Mouse (Mus musculus) right cerebral cortex, postnatal 36 days (tissue): ENCODE measurements at regions not wholly inside any gene's neighbourhood (a gene's known extent, or its start where the extent isn't known, plus 50 kb on each side); places are given as distances from the start of the nearest gene placed in this dataset.

Experiments
- DNase-seq, 2 experiments: peaks; one replicate each; pipeline ENCODE4 v3.0.0; 2022; ENCODE audit warnings: low spot score in 2 of 2, mixed read lengths in 1 of 2

DNA sequence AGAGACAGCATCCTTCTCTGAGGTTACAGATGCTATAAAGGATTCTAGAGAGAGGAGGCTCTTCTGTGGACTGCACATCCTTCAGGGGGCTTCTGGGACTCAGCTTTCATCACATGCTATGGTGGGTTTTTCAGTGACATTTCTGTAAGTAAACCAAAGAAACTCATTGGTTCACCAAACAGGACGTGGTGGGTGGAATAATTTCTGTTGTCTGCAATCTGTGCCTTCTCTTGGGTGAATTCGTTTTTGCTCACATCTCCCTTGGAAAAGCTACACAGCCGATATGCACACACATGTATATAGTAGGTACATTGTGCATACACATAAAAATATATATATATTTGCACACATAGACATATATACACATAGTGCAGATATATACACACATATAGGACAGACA is 110.2 kb downstream of the Chst1 start:
- no peak for DNase-seq

DNA sequence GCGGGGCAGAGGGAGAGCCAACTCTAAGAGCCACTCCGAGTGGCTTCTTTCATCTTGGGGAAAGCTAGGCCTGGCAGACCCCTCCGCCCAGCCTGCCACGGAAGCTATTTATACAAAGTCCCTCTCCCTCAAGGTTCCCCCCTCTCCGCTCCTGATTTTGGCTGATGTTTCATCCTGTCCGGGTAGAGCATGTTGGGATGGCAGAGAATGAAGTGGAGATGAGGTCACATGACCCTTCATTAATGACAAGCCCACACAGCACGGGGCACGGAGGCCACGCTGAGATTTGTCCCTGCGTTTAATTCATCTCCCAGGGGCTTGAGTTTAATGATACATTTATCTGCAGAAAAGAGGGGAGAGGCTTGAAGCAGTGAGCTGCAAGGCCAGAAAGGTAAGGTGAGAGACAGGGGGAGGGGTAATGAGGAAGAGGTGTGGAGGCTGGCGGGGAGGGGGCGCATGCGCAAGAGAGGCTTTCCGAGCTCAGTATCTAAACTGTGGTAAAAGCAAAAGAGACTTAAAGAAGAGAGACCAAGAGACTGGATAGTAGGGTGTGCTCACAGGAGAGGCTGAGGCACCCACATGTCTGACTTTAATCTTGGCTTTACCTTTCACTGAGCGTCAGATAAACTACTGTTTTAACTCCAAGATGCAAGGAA is 111.7 kb downstream of the Chst1 start:
- DNase-seq: no peak

DNA sequence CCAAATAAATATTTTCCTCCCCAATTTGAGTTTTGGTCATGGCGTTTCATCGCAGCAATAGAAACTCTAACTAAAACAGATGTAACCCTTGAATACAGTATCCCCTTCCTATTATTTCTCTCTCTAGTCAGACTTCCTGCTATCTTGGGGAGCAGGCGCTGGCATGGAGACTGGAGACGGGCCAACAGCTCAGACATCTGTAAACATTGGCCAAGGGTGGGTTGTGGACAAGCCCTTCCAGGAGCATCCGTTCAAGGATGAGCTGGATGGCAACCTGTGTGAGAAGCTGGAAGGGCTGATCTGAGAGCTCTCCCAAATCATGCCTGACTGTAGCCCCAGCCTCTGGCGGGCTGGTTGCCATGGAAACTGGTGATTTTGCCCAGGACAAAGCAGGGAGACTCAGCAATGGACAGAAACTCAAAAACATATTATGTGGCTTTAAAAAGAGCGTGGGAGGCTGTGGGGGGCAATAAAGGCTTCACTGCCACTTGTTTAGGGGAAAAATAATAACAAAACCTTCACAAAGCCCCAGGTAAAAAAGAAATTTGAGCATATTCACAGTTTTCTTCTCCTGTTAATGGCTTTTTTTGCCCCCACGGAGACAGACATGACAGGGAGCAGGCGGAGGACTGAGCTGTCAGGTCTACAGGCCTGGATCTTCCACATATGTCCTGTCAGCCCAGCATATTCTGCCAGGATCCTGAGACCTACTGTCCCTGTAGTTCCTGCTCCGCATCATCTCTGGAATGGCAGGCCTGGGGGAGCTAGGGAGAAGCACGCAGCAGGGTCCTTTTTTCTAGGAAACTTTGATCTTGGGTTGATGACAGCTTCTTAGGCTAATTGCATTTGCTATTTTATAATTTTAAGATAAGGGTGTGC is 113.0 kb downstream of the Chst1 start:
- DNase-seq: no peak

DNA sequence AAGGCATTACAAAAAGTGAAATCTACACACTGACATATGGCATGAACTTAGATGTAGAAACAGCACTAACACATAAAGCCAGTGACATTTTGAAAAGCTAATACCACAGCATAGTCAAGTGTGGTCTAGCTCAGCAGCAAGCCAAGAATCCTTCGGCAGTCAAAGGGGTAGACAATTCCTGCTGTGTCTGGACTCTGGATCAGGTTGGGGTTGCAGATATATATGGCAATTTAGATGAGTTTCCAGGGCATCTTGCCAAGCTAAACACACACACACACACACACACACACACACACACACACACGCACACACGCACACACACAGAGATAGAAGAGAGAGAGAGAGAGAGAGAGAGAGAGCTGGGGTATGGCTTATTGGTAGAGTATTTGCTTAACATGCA is 118.2 kb downstream of the Chst1 start:
- no peak for DNase-seq

DNA sequence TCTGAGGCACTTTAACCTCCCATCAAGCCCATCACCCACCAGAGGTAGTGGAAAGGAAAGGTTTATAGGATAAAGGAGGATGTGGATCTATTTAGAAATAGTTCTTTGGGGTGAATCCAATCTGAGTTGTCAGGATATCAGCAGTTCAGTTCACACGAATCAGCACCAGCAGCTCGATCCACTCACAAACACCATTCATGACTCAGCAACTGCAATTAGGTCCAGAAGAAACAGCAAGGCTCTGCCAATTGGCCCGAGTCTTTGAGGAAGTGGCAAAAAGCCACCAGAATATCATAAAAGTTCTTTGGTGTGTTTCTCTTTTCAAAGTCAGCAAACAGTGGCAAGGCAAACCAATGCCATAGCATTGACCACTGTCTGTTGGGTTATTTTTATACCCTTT is 122.4 kb downstream of the Chst1 start:
- no peak for DNase-seq

DNA sequence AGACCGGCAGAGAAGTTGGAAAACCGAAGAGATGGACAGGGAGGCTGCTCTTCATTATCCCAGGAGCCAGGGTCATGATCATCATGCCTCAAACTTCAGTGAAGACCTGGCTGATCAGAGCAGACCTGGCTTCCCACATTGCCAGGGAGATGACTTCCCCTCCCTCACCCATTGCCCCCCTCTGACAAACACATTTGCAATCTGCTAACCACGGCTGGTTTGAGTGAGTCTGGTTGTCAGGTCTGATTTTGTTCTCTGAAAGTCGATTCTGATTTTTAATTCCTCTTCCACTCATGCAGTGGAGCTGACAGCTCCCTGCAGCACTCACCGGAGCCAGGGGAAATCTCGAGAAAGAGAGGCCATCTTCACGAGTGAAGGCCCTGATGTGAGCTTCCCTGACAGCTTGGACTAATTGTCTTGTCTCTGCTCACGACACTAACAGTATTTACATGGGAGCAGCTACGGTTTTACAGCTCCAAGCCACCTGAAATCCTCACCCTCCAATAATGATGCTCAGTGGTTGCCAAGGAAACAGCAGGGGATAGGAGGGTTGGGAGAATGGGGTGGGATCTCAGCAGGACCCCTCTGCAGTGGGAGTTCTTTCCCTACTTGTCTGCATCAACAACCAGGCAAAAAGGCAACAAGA is 124.2 kb downstream of the Chst1 start:
- DNase-seq: no peak

DNA sequence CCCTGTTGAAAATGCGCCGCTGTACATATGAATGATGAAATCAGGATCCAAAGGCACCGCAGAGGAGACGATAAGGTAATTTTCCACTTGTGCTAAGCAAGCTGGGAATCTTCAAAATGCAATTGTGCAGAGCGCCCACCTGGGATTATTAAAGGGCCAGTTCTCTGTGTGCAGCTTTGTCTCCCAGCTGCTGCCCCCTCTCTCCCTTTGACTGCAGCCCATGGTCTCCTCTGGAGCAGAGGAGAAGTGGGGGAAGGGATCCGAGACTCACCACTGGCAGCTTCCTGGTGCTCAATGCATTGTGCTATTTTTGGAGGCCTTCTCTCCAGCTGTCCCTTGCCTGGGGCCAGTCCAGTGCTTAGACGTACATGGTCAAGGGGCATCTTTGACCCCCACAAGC is 127.1 kb downstream of the Chst1 start:
- DNase-seq: no peak

DNA sequence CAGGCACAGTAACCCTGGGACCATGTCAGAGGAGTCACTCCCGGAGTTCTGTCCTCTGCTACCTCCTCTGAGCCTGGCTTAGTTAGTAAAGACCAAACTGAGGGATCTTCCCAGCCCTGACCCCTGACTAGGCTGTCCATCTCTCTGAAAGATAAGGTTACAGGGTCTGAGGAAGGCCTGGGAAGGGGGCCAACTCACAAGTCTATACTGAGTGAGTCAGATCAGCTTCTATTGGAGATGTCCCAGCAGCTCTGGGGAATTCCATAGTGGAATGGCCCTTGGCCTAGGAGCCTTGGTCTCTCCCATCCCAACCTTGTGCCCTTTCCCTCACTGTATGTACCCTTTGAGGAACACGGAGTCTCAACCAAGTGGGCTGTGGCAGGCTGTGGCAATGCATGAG is 127.7 kb downstream of the Chst1 start:
- DNase-seq: no peak

DNA sequence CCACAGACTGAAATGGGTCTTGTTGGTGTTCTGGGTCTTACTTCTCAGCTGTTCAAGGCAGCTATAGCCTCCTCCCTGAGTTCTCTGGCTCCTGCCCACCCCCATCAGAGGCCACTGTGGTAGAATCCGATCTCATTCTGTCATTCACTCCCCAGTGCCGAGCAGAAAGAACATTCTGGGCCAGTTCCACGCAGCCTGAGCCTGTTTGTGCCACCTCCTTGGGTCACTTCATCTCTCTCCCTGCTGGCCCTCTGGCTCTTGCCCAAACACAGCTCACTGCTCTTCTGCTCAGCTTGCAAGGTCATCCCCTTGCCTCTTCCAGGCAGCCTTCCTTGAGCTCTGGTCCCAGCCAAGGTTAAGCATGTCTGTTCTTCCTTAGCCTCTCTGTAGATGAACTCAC is 128.9 kb downstream of the Chst1 start:
- DNase-seq: no peak

DNA sequence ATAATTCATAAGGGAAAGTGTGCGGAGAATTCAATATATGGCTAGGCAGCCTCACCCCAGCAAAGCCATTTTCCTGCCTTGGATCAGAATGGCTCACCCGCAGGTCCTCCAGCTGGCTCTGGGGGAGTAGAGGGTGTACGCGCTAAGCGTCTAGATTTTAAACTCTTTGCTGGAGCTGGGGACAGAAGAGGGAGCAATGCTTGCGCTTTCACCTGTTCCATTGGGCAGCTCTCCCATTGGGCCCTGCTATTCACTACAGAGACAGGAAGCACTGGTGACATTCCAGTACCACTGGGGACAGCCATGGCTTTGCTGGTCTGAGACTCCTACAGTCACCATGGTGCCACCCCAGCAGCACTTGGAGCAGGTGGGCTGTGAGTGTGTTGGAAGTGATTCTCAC is 130.9 kb downstream of the Chst1 start:
- DNase-seq: no peak

DNA sequence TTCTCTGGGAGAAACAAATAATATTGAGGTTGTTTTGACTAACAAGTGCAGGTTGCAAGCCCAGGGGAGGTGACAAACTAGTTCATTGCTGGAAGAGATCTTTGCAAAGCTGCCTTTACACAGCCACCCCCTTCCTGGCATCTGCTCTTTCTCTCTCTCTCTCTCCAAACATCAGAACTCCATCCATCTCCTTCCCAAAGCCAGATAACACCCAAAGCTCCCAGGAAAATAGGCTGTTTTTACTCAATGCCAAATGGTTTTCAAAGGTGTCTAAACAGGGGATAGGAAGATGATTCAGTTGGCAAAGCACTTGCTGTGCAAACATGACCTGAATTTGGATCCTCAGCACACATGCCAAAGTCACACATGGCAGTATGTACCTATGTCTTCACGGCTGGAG is 133.9 kb downstream of the Chst1 start:
- peak in 1 of 2 experiments; percentile 26 for DNase-seq

DNA sequence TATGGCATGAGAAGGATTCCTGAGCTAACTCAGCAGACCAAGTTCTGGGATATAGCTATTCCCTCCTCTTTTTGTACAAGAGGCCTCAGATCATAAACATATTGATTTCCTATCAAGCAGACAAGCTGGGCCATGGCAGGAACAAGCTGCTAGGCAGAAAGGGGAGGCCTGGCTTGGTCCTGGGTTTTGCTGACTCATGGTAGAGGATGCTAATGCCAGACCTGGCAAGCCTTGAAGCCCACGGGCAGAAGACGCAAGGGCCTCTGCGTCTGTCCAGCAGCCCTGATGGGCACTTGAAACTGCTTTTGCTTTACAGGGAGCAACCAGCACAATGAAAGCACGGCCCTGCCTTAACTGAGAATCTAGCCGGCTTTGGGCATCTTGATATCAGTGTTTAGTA is 136.3 kb downstream of the Chst1 start:
- DNase-seq: no peak

DNA sequence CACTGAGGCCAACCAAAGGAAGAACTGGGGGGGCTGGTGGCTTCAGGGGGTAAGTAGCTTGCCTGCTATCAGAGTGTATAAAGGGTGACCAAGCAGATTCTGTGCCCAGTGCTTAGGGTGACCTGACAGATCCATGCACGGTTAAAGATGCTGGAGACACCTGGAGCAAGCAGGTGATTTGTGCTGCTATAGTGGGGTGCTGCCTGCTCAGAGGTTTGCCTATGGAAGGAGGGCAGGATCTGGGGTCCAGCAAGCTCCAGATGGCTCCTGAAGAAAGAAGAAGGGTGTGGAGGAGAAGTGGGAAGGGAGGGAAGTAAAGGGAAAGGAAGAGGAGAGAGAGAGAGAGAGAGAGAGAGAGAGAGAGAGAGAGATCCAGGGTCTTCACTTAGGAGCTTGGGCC is 137.8 kb downstream of the Chst1 start:
- no peak for DNase-seq

DNA sequence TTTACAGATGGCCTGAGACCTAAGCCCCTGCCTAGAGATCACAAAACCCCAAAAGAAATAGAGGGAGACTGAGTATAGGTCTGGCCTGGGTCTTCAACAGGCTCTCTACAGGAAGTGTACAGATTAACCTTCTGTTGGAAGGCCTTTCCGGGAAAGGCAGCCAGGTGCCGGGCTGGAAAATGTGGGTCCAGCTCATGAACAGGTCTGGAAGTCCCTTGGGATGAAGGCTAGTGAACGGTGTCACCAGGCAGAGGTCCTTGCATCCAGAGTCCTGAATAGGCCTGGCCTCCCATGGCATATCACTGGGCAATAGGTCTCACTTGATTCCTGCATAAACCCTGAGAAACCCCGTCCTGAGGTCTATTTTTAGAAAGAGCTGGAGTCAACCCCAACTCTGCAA is 140.1 kb downstream of the Chst1 start:
- DNase-seq: no peak

DNA sequence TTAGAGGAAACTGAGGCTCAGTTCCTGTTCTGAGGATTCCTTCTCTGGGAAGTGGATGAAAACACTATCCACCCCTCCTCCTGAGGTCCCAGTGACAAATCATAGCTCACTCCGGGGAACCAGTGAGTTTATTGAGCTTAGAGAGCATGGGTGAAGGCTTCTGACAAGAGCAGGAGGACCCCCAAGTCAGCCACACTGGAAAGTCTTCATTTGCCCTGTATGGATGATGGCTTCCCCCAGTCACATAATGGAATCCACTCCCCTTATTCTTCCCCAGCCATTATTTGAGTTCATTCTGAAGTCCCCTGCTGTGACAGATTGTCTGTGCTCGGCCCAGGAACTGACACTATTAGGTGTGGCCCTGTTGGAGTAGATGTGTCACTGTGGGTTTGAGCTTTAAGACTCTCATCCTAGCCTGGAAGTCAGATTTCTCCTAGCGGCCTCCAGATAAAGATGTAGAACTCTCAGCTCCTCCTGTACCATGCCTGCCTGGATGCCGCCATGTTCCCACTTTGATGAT is 141.3 kb downstream of the Chst1 start:
- no peak for DNase-seq

DNA sequence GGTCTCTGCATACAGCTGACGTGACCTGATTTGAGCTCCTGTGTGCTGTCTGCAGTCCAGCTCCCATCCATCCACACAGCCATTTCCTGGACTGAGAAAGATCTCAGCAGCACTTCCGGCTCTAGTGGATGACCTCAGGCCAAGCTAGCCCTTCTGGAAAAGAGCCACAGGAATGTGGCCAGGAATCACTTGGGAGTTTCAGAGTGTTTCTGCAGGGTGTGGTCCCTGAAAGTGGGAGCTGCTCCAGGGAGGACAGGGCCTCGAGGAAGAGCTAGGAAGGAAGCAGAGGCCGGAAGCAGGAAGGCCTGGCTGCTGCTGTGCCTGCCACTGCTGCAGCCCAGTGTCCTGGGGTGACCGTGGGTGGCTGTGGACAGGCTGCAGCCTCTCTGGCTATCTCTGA is 142.5 kb downstream of the Chst1 start:
- DNase-seq: no peak

DNA sequence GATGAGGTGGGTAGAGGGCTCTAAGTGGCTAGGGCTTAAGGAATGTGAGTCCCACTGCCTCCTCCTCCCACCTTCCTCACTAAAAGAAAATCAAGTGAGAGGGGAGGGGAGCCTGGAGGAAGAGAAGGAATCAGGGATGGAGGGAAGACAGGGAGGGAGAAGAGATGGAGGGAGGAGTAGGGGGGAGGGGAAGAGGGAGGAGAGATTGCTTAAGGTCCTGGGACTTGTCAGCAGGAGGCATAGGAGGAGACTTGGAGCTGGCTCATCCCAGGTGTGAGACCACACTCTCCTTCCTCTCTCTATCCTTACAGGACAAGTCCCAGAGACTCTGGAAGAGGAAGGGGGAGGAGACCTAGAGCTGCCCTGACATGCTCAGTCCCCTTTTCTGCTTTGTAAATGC is 143.2 kb downstream of the Chst1 start:
- DNase-seq: no peak

DNA sequence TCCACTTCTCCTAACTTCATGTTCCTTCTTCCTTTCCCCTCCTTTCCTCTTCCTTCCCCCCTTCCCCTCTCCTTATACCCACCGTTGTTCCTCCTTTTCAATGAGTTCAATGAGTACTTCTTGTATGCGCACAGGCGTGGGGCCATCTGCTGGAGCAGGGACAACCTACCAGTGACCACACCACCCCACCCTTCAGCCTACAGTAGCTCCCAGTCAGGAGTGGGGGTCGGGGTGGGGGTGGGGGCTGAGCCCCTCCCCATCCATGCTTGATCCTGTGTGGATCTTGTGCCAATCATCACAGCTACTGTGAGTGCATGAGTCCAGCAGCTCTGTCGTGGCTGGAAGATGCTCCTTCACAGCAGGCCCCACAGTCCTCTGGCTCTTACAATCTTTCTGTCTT is 143.6 kb downstream of the Chst1 start:
- no peak for DNase-seq

DNA sequence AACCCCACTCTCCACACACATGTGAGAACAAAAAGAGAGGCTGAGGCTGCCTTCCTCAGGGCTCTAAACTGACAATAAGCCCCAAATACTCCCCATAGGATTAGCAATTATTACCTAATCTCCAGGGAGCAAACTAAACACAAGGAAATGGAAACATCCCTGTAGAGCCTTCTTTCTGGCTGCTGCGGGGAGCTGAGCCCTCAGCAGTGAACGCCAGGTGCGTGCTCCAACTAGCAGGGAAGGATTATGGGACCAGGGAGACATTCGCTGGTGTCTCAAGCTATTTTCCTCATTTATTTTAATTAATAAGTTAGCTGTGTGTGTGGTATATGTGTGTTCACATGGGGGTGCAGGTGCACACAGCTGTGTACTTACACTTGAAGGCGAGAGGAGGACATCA is 144.4 kb downstream of the Chst1 start:
- DNase-seq: no peak

DNA sequence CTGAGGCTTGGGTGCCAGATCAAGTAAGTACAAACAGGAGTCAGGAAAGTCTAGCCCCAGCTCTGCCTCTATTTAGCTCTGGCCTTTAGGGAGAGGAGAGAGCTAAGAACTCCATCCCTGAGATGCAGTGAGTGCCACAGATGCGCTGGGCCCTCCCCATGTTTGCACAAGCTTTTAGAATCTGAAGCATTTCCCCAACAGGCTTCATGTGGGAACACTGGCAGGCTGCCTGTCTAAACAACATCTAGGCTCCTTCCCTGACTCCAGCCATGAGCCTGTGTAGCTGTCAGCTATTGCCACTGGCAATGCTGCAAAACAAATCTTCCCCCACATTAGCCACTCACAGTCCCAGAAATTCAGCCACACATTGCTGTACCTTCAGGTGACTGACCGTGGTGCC is 147.9 kb downstream of the Chst1 start:
- DNase-seq: no peak

DNA sequence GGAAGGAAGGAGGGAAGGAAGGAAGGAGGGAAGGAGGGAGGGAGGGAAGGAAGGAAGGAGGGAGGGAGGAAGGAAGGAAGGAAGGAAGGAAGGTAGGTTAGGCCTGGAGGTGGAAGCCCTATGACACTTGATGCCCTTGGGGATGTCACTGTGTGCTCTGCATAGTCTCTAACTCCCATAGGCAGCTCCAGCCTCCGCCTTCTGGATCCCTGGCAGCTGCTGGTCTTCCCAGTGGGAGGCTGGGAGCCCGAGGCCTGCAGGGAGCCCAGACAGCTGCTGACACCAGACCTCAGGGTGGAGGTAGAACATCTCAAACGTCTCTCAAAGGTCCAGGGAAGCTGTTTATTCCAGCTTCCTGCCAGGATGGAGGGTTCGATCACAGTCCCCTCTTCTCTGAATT is 150.6 kb downstream of the Chst1 start:
- no peak for DNase-seq

DNA sequence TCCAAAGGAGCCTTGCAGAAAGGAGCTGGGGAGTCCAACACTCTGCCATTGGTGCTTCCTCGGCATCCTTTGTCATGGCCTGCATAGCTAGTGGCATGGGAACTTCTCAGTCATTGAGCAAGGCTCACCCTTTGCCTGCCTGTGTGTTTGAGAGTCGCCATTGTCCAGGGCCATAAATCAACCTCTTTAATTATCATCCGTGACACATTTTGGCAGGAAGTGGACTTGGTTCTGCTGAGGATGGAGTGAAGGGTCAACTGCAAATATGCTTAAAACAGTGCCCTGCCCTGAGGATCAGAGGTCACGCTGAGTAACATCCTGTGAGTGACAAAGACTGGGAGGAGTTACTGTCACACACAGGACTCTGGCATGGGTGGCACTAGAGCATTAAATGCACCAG is 151.2 kb downstream of the Chst1 start:
- no peak for DNase-seq

DNA sequence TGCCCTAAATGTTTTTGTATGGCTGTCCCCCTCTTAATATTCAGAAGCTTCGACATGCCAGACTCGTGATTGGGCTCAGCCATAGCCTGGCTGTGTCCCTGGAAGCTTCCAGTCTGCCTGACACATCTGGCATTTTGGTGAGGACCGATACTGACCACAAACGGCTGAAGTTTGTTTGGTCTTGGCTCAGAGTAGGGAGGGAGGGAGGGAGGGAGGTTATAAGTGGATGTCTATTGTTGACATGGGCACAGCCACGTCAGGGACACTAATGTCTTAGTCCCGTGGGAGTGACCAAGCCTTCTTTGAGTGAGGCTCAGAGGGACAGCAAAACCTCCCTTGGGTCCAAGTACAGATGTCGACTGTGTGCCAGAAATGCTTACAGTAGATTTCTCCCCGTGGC is 151.7 kb downstream of the Chst1 start:
- DNase-seq: no peak
